Mouse (Mus musculus): ENCODE results near the gene Large1. TPM values are rescaled to one million over a fixed set of nuclear protein-coding genes. Genes with fewer than 3 reads are reported as not detected.
"Not testable (repeated sequence)": the region's sequence is repeated elsewhere in the genome, so short reads cannot be mapped to it uniquely, and the experiment has no call there.

Large1 gene
- total and polyA plus RNA-seq, 3 experiments, result not detected

DNA sequence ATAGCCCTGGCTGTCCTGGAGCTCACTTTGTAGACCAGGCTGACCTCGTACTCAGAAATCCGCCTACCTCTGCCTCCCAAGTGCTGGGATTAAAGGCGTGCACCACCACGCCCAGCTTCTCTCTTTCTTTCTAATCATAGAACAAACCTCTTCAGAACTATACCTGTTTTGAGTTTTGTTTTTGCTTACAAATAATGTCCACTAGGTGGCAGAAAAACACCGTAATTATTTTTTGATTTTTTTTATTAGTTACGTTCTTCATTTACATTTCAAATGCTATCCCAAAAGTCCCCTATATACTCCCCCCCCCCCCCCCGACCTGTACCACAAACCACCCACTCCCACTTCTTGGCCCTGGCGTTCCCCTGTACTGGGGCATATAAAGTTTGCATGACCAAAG lies 411.9 kb downstream of the Large1 start:
- not testable (repeated sequence) for DNase-seq (ENCODE audit: extremely low read depth)

DNA sequence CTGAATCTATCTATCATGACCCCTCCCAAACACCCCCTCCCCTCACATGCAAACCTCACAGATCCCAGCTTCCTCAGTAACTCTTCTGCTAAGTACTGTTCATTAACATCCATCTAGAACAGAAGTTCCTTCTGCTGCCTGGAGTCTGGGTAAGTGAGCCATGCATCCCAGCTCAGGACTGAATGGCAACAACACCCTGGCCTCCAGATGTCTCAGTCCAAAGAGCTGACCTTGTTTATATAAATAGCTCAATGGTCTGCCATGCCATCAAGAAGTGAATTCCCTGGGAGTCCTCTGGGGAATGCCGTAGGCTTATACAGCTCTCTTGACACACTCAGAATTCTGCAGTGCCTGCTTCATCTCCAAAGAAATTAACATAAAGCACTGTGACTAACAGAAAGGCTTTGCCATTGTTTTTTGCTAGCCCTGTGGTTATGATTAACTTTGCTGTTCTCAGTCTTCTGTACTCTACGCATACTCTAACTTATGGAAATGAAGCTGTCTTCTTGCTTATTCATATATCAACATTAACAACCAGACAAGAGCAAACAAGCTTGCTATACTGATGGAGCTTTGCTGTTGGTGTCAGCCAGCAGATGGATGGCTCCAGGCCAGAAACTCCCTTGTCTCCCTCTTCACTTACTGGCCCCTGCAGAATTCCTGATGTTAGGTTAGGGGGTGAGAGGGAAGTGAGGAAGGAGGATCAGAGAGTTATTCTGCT lies 434.0 kb downstream of the Large1 start:
- no peak overlapping the region for H3K9ac ChIP-seq (ENCODE audit: insufficient read depth, low read depth)
- no peak overlapping the region for H3K27ac ChIP-seq (ENCODE audit: insufficient read depth, low read depth)
- H3K4me3 ChIP-seq (replicated peaks in 1 of 3; ENCODE audit: low read depth in 2 of 3, low read length in 2 of 3, poor library complexity in 1 of 3), result no peak overlapping the region
- peaks cover 8% of the 10 kb centered on the region for H3K27me3 ChIP-seq (replicated peaks)
- in situ Hi-C loops (cut with MboI; ENCODE audit: low pct_ligation_motif_present, low pct_unique_long_range_greater_than_20kb, low sequenced_read_pairs) (no loop called here), dilution Hi-C loops (cut with MboI; ENCODE audit: extremely low pct_ligation_motif_present, extremely low pct_unique_long_range_greater_than_20kb, low sequenced_read_pairs) (no loop called here)
- DNase-seq (ENCODE audit: extremely low read depth), result no peak
- H3K9me3 ChIP-seq (replicated peaks; ENCODE audit: low read length), result no peaks in the 10 kb centered on the region
- no peaks in the 10 kb centered on the region for H3K4me1 ChIP-seq (ENCODE audit: control insufficient read depth in 1 of 2, insufficient read depth in 2 of 2)
- no peak overlapping the region for H3K4me2 ChIP-seq (ENCODE audit: insufficient read depth, low read depth, poor library complexity, severe bottlenecking)
- no peaks in the 10 kb centered on the region for H3K36me3 ChIP-seq (replicated peaks in 1 of 2; ENCODE audit: control insufficient read depth in 1 of 2, insufficient read depth in 1 of 2, low read length in 1 of 2)
- TF ChIP-seq ZC3H11A (IDR thresholded peaks at IDR 0.05; ENCODE audit: low read depth, low read length) (no peak), ZMIZ1 (IDR thresholded peaks at IDR 0.05; ENCODE audit: low read depth, low read length) (no peak), MAX (IDR thresholded peaks at IDR 0.05; ENCODE audit: low read length) (no peak), ZKSCAN1 (IDR thresholded peaks at IDR 0.05; ENCODE audit: borderline replicate concordance, low read depth, low read length) (no peak), KAT2A (IDR thresholded peaks at IDR 0.05; ENCODE audit: insufficient replicate concordance, low read length) (no peak)
- H3K79me2 ChIP-seq (replicated peaks; ENCODE audit: control insufficient read depth, extremely low read depth, insufficient read depth, poor library complexity, severe bottlenecking), result no peaks in the 10 kb centered on the region

More for the DNA sequence above, 411.9 kb downstream of the Large1 start:
- TF ChIP-seq CTCF (conservative IDR thresholded peaks at IDR 0.05 in 1 of 2, IDR thresholded peaks at IDR 0.05 in 1 of 2; ENCODE audit: low read depth in 2 of 2, low read length in 2 of 2) (peak in 1 of 2 experiments; percentile 47; a peak in 2 of 4 replicates), RAD21 (IDR thresholded peaks at IDR 0.05; ENCODE audit: low read depth, low read length) (peak; percentile 41), ZNF384 (IDR thresholded peaks at IDR 0.05; ENCODE audit: low read depth, low read length) (peak; percentile 60; the same call in 1 of the 2 replicates)
- dilution Hi-C loops (cut with MboI; ENCODE audit: extremely low pct_ligation_motif_present, extremely low pct_unique_long_range_greater_than_20kb, low sequenced_read_pairs); H3K36me3 ChIP-seq (replicated peaks in 1 of 2; ENCODE audit: control insufficient read depth in 1 of 2, insufficient read depth in 1 of 2, low read length in 1 of 2); H3K79me2 ChIP-seq (replicated peaks; ENCODE audit: control insufficient read depth, extremely low read depth, insufficient read depth, poor library complexity, severe bottlenecking); H3K27ac ChIP-seq (ENCODE audit: insufficient read depth, low read depth); H3K4me2 ChIP-seq (ENCODE audit: insufficient read depth, low read depth, poor library complexity, severe bottlenecking); H3K4me1 ChIP-seq (ENCODE audit: control insufficient read depth in 1 of 2, insufficient read depth in 2 of 2); in situ Hi-C loops (cut with MboI; ENCODE audit: low pct_ligation_motif_present, low pct_unique_long_range_greater_than_20kb, low sequenced_read_pairs); H3K9me3 ChIP-seq (replicated peaks; ENCODE audit: low read length); H3K4me3 ChIP-seq (replicated peaks in 1 of 3; ENCODE audit: low read depth in 2 of 3, low read length in 2 of 3, poor library complexity in 1 of 3); H3K9ac ChIP-seq (ENCODE audit: insufficient read depth, low read depth): not testable (repeated sequence)
- H3K27me3 ChIP-seq (replicated peaks), result peaks cover 24% of the 10 kb centered on the region

DNA sequence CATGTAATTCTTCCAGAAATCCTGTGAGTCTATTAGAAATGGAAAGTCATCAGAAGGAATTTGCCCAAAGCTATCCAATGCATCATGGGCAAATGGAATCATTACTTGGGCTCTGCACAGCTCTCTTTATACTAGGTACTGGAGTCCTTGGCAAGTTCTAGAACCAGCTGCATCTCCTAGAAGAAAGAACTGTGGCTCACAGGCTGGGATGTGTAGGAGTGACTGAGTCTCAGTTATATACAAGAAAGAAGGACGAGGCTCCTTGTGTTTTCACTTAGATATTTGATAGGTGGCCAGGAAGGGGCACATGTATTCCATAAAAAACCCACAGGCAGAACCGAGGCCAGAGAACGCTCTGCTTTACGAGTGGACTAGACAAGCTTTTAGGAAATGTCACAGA lies 447.8 kb downstream of the Large1 start:
- H3K36me3 ChIP-seq (replicated peaks in 1 of 2; ENCODE audit: control insufficient read depth in 1 of 2, insufficient read depth in 1 of 2, low read length in 1 of 2), result no peaks in the 10 kb centered on the region
- no peak overlapping the region for H3K27ac ChIP-seq (ENCODE audit: insufficient read depth, low read depth)
- dilution Hi-C loops (cut with MboI; ENCODE audit: extremely low pct_ligation_motif_present, extremely low pct_unique_long_range_greater_than_20kb, low sequenced_read_pairs), result no loop called here
- no peak for DNase-seq (ENCODE audit: extremely low read depth)
- no peak overlapping the region for H3K4me3 ChIP-seq (replicated peaks in 1 of 3; ENCODE audit: low read depth in 2 of 3, low read length in 2 of 3, poor library complexity in 1 of 3)
- H3K27me3 ChIP-seq (replicated peaks), result peaks cover 60% of the 10 kb centered on the region
- H3K9ac ChIP-seq (ENCODE audit: insufficient read depth, low read depth), result no peak overlapping the region
- no peak overlapping the region for H3K4me2 ChIP-seq (ENCODE audit: insufficient read depth, low read depth, poor library complexity, severe bottlenecking)
- no peaks in the 10 kb centered on the region for H3K9me3 ChIP-seq (replicated peaks; ENCODE audit: low read length)
- TF ChIP-seq POLR2AphosphoS2 (IDR thresholded peaks at IDR 0.05; ENCODE audit: low read depth, low read length), result no peak
- TF ChIP-seq GABPA (IDR thresholded peaks at IDR 0.05; ENCODE audit: insufficient replicate concordance, low read depth, low read length), result no peak
- TF ChIP-seq CTCF (conservative IDR thresholded peaks at IDR 0.05 in 1 of 2, IDR thresholded peaks at IDR 0.05 in 1 of 2; ENCODE audit: low read depth in 2 of 2, low read length in 2 of 2), result no peak
- TF ChIP-seq ZC3H11A (IDR thresholded peaks at IDR 0.05; ENCODE audit: low read depth, low read length), result no peak
- no peak for TF ChIP-seq MAFK (IDR thresholded peaks at IDR 0.05; ENCODE audit: insufficient replicate concordance, low read length)
- TF ChIP-seq JUN (IDR thresholded peaks at IDR 0.05; ENCODE audit: insufficient read depth, low read depth, low read length), result no peak
- TF ChIP-seq MXI1 (IDR thresholded peaks at IDR 0.05; ENCODE audit: low read depth, low read length), result no peak
- no peak for TF ChIP-seq MEF2A (IDR thresholded peaks at IDR 0.05; ENCODE audit: borderline replicate concordance, low read depth, low read length)
- TF ChIP-seq TCF12 (IDR thresholded peaks at IDR 0.05; ENCODE audit: low read depth, low read length), result no peak
- no peak for TF ChIP-seq BHLHE40 (IDR thresholded peaks at IDR 0.05; ENCODE audit: low read depth, low read length)
- TF ChIP-seq NELFE (IDR thresholded peaks at IDR 0.05; ENCODE audit: low read depth, low read length), result no peak
- TF ChIP-seq CHD2 (IDR thresholded peaks at IDR 0.05; ENCODE audit: low read length), result no peak
- TF ChIP-seq POLR2A (IDR thresholded peaks at IDR 0.05; ENCODE audit: low read depth, low read length), result no peak
- TF ChIP-seq ZNF384 (IDR thresholded peaks at IDR 0.05; ENCODE audit: low read depth, low read length), result no peak
- no peaks in the 10 kb centered on the region for H3K4me1 ChIP-seq (ENCODE audit: control insufficient read depth in 1 of 2, insufficient read depth in 2 of 2)
- in situ Hi-C loops (cut with MboI; ENCODE audit: low pct_ligation_motif_present, low pct_unique_long_range_greater_than_20kb, low sequenced_read_pairs), result no loop called here
- H3K79me2 ChIP-seq (replicated peaks; ENCODE audit: control insufficient read depth, extremely low read depth, insufficient read depth, poor library complexity, severe bottlenecking), result no peaks in the 10 kb centered on the region

Measured in CH12.LX (cell line).